Mouse (Mus musculus): Measurements from ENCODE around the gene Zfand3.

Gene Zfand3

DNA sequence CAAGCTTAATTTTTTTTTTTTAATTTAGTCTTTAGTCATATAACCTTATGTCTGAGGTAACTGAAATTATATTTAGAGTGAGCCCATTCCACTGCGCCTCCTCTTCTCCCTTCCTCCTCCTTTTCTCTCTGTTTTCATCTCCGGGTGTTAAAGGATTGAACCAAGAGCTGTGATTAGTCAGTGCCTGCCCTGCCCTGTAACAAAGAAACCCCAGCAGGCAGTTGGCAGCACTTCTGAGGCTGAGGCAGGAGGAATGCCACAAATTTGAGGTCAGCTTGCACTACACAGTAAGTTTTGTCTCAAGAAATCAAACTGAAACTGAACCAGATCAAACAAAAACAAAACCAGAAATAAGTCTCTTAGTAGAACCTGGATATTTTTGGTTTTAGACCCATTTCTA is 49.3 kb downstream of the Zfand3 start:
- no peak for DNase-seq

DNA sequence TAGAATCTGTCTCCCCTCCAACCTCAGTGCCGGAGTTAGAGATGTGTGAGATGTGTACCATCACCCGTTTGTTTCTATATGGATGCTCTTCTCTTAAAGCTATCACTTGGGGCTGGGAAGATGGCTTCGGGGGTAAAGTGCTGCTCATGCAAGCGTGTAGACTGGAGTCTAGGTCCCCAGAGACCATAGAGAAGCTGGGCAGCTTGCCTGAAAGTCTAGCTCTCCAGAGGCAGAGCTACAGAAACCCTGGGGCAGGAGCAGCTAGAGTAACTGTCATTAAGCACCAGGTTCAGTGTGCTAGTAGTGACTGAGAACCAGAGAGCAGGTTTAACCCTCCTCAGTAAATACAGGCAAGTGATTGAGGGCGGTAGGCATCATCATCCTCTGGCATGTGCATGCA is 51.7 kb downstream of the Zfand3 start:
- DNase-seq: peak; percentile 25

DNA sequence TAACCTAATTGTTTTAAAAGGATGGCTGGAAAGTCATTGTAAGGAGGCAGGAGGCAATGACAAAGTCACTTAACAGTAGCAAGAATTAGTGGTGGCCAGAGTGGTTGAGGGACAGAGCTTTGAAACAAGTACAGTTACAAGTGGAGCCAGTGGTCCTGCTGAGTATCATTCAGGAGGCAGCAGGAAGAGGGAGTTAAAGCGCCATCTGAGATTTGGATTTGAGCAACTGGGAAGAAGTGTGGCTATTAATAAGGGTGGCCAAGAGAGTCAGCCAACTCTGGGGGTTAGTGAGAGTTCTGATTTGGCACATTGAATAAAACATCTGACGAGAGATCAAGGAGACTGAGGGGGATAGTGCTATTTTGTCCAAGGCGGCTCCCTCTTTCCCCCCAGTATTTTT is 54.1 kb downstream of the Zfand3 start:
- no peak for DNase-seq

DNA sequence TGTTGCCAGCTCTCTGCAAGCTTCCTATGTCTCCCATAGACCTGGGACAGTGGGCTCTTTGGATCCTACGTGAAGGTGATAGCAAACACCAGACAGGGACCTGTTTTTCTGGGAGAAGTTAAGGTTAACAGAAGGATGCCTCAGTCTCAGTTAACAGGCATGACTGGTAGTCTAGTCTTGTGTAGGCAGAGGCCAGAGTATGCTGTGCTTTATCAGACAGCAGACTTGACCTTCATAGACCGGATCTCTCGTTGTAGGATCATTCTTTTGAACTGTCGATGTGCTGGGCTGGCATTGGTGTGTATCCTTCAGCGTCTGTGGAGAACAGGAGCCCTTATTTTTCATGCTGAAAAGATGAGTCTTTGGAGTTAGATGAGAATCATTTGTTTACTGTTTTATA is 54.5 kb downstream of the Zfand3 start:
- DNase-seq: no peak

DNA sequence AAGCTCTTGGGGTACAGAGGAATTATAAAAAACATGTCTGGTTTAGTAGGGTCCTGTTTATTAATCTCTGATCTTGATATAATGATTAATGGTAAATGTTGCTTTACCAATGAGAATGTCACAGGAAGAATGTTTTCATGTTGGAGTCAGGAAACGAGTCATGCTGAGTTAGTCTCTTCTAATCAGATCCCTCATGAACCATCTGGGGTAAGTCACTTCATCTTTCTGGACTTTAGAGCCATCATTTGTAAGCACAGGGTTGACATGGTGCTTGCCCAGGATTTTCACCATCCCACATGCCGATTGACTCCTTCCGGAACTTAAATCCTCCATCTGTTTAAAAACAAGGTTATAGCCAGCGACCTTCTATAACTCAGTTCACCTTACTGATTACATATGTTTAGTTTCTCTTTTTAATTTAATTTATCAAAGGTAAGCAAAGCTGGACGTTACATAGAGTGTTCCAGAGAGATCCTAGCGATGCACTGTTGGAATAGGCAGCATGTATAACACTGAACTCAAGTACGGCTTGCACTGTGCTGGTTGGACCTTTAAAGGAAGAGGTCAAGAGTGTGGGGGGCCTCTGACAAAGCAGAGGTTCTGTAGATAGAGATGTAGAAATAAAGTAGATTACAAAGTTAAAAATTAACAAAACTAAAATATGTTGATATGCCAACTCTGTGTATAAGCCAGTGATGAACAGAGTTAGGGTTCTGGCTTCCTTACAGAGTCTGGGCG is 56.7 kb downstream of the Zfand3 start:
- DNase-seq: no peak

DNA sequence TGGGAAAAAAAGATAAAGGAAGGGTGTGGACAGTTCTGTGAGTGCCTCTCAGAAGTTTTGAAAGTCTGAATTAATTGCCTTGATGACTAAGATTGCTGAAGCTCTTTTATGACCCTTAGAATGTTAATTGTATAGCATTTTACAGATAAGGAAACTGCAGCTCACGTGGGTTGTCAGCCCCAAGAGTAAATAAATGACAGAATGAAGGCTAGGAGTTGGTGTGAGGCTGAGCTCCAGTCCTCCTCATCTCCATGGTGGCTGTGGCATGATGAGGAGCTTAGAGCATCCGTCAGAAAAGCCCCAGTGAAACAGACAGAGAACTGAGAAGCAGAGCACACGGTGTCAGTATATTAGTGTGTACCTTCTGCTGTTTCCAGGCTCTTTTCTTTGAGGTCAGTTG is 59.3 kb downstream of the Zfand3 start:
- DNase-seq: no peak

DNA sequence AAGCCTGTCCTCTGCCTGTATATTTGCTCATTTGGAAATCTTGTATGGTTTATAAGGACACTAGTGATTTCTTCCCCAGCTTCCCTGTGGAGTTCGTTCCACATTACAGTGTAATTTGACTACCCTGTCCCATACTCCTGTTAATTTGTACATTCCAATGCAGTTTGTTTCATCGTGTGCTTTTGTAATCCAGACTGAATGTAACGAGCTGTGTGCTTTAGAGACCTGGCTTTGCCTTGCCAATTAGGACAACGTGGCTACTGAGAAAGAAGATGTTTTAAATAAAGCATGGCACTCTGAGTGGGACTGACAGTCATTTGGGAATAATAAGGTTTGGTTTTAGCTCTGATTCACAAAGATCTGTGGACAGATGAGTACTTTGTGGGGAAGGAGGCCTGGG is 60.2 kb downstream of the Zfand3 start:
- no peak for DNase-seq

DNA sequence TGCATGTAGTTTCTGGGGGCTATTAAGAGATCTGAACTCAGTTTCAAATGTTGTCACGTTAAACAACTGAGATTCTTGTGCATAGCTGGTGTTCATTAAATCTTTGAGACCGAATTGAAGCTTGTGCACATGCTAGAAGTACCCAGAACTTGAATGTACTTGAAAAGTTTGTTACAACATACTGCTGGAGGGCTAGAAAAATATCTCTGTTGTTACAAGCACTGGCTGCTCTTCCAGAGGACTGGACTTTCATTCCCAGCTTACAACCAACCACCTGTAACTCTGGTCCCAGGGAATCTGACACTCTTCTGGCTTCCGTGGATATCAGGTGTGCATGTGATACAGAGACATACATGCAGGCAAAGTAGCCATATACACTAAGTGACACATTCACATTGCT is 65.2 kb downstream of the Zfand3 start:
- DNase-seq: no peak

DNA sequence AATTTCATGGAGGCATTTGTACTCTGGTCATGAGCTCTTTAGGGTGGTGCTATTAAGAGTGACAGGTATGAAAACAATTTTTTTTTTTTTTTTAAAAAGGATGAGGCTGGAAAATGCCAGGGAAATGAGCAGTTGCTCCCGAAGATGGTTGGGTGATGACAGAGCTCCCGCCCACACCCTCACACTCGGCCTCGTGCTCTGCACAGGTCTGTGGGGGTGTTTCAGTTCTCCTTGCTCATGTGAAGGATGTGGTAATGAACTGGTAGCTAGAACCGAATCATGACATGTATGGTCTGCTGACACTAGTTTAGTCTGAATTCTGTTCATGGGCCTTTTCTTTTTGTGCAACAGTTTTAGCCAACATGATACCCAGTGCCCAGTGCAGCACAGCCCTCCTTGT is 66.1 kb downstream of the Zfand3 start:
- no peak for DNase-seq

DNA sequence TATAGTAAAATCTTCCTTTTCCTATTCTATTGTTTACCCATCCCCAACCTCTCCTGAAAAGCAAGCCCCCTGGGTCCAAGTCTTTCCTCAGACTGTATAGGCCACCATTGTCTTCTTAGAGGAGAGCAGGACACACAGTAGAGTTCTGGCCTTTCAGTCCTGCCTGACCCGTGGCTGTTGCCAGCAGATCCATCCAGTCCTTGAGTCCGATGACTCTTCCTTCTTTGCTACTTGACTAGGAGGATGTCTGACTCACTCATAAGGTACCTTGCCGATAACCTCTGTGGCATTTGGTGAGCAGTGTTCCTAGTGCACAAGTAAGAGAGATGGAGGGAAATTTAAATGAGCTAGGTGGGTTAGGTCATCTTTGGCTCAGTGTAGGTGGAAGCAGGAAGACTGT is 68.1 kb downstream of the Zfand3 start:
- no peak for DNase-seq

DNA sequence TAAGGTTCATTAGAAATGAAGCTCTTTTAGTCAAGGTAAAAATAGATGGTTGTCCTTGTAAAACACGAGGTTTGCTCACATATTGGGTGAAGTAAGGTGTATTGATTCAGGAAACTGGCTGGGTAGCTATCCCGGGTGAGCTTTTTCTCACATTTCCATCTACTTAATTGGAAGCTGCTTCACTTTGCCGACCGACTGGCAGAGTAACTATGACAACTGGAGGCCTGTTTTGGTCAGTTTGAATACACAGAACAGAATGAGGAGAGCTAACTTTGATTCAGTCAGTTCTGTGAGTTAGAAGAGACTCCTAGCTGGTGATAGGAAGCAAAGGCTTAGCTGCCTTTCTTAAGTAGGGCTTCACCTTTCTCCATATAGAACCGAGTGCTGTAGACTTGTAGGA is 71.4 kb downstream of the Zfand3 start:
- no peak for DNase-seq

DNA sequence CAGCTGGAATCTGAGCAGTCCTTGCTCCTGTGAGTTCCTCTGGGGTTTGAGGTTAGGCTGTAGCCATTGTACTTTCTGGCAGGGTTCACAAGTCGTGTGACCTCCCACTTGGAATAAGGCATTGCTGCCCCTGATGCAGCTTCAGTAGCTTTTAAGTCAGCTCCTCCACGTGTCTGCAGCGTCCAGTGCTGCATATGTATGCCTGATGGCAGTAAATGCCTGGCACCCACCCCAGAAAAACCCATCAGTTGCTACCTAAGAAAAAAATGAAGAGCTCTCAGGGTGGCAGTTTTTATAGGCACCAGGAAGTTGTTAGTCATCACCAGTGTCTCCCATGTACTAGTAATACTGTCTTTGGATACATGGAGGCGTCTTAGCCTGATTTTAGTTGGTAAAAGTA is 79.5 kb downstream of the Zfand3 start:
- DNase-seq: no peak

DNA sequence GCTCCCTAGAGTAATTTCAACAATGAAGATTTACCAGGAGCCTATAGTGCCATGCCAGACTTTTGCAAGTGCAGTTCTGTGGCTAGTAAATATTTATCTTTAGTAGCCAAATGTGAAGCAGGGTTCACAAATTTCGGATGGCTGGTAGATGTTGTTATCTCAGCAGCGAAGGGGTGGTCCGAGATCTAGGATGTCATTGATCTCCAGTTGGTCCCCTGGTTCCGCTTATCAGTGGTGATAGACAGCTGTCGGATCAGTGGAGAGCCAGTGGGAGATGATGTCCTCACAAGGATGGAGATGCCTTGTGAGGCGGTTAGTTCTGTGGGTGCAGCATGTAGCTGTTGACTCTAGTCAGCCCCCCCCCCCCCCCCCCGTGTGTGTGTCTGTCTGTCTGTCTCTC is 82.2 kb downstream of the Zfand3 start:
- DNase-seq: no peak

DNA sequence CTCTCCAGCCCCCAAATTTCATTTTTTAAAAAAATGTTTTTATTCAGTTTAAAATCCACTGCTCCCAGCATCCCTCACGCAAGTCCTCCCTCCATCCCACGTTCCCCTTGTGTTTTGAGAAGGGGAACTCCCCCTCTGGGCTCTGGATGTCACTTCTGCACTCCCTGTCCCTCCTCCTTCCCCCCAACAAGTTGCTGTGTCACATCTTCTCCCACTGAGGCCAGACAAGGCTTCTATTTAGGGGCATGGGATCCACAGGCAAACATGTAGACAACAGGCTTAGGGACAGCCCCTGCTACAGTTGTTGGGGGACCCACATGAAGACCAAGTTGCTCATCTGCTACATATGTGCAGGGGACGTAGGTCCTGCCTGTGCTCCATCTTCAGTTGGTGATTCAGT is 83.9 kb downstream of the Zfand3 start:
- DNase-seq: no peak

DNA sequence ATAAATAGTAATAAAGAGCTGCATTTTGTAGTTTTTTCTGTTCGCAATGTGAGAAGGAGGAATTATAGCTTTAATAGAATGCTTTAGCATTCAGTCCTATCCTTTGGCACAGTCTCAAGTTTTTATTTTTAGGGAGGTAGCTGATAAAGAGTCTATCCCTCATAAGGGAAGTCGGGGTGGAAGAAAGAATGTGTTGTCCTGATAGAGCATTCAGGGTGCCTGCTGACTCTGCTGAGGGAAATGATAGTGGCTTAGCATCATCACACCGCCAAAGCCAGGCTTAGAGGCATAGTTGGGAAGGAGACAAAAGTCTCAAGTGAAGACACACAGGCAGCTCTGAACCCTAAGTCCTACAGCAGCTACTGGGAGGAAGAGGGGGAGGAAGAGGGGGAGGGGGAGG is 85.9 kb downstream of the Zfand3 start:
- no peak for DNase-seq

DNA sequence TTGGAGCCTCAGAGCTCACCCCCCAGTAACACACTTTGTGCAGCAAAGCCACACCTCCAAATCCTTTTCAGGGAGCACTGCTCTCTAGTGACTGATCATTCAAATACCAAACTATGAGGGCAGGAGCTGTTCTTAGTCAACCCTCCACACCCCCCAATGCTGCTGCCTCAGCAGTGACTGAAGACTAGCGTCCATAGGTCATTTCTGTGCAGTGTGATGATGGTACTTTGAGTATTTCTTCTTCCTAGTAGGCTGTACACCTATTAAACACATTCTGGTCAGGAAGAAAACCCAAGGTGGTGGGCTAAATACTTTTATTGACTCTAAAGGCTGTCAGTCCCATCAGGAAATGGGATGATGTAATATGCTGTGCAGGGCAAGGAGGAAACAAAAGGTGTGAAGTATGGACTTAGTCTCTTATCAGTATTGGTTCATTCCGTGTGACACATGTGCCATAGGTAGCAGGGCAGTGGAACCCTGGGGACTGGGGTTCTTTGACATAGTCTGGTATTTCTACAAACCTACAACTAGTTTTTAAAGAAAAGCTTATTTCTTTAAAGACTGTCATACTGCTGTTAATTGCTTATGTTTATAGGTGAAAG is 88.7 kb downstream of the Zfand3 start:
- DNase-seq: no peak

DNA sequence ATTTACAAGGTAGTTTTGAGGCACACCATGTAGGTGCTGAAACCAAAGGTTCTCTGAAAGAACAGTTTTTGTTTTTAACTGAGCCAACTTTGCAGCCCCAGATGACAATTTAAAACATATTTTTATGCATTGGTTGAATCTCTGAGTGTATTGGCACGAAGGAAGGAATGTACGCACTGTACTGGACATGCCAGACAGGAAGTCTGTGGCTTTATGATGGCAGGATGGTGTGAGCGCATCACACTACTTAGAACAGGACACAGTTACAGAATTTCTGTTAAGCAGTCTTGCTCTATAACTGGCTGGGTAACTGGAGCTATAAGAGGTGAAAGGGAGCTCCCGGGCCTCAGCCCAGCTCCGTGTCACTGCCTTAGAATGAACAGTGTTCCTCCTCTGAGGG is 92.6 kb downstream of the Zfand3 start:
- no peak for DNase-seq

DNA sequence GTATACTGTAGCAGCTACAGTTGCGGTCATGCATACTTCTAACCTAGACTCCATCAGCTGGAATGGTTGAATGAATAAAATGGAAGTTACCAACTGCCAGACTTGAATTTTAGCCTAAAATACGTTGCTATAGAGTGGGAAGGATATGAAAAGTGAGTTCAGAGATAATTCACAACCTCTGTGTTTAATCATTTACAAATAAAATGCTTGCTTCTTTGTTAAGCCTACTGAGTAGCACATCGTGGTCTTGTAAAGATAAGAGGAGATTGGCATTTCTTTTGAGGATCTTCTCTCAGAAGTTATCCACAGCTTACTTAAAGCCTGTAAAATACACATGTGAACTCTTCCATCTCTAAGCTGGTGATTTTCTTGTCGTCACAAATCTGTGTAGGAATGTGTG is 93.1 kb downstream of the Zfand3 start:
- no peak for DNase-seq

DNA sequence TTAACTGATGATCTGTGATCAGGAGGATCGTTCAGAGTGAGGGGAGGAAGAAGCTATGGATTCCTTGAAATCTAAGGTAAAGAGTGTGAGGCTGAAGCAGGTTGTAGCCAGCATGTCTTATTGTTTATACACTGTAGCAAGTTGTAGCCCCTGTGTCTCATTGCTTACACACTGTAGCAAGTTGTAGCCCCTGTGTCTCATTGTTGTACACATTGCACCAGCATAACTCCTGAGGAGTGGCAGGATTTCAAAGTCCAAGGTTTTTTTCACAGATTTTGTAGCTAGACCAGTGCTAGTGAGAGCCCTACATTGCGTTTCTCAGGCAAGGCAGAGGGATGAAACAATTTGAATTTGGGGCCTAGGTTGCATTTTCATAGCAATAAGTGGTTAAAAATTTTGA is 95.1 kb downstream of the Zfand3 start:
- no peak for DNase-seq

DNA sequence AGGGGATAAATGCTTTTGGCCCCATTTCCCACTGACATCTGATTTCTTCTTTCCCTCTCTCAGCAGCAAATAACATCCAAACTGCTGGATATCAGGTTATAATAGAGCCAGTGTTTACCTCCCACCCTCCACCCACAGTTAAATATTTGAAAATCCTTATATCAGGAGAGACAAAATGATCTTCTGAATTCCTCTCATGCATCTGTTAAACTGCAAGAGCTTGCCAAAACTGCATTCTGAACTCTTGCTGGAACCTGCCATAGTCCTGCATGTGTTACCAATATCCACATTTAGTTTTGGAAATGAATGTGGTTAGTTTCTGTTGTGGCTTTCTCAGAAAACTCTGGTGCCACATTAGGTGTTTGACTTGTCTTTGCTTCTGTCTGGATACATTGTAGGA is 97.3 kb downstream of the Zfand3 start:
- no peak for DNase-seq

DNA sequence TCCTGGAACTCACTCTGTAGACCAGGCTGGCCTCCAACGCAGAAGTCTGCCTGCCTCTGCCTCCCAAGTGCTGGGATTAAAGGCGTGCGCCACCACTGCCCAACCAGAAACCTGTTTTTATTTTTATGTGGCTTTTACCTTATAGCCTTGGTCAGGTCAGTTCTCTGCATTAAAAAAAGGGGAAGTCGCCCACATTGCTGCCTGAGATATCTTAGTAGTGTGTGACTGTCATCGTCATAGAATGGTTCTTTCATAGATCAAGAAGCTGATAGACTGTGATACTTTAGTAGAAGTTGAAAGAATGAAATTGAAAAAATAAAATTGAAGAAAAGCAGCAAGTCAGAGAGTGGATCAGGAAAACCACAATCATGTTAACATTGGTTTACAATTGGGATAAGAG is 98.5 kb downstream of the Zfand3 start:
- no peak for DNase-seq

DNA sequence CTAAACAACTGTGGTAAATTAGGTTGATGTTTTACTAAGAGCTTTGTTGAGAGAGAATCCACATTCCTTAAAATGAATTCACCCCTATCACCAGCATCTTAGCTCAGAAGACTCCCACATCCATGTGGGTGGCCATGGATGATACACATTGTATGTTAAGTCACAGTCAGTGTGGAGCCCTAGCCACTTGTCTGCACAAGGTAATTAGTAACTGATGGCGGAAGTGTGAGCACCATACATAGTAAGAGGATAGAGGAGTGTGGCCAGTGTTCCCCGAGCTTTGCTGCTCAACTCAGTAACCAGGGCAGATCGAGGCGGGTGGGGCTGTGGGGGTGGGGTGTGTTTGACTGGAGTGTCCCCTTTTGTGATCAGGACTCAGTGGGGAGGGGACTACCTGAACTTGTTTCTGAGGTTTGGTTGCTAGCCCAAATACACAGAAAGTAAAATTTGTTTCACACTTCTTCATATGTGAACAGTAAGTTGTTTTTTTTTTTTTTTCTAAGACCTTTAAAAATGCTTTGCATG is 99.2 kb downstream of the Zfand3 start:
- DNase-seq: no peak

DNA sequence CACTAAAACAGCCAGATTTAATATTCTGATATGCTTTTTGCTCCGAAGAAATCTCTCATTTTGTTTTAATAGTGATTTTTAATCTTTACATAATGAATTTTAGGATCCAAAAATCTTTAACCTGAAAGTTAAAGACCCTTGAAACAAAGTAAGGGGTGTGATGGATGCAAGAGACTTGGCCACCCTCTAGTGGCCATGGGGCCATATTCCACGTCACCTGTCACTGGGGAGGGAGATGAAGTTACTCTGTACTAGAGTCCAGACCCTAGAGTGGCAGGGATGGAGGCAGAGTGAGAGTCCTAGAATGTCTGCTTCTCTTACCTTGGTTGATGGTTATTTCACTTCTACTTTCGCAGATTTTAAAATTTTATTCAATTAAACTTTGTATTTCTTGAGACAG is 100.8 kb downstream of the Zfand3 start:
- DNase-seq: no peak

DNA sequence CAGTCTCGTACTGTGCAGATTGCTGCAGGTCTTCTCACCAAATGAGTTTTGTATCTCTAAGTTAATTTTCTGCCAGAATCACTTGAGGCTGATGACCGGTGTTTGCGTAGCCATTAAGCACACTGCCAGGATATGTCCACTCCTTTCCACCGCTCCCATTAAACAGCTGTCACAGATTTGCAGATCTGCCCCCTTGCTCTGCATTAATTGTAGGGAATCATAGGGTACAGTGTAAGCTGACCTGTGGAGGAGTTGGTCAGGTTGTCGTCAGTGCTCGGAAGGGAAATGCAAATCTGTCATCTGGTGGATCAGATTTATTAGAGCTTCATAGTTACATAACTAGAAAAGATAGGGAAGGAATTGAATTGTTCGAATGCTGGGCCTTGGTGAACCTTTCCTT is 106.1 kb downstream of the Zfand3 start:
- no peak for DNase-seq

DNA sequence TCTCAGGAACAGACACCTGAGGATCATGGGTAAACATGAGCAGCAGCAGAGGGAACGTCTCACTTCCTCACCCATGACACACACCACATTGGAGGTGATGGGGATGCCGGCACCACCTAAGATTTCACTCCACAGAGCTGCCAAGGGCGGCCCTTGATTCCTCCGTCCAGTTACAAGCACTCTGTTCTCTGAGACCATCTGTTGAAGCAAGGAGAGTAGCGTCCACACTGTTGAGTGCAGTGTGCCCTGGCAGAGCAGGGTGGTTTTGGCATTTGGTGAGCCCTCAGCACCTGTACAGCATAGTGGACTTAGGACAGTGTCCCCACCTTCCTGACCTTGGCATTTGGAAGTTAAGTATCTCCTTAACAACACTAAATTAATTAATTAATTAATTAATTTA is 107.0 kb downstream of the Zfand3 start:
- no peak for DNase-seq
